Mouse (Mus musculus) hindbrain, embryonic 15.5 days (tissue): ENCODE measurements at regions not wholly inside any gene's neighbourhood (a gene's known extent, or its start where the extent isn't known, plus 50 kb on each side); places are given as distances from the start of the nearest gene placed in this dataset.

ENCODE experiments used
- ATAC-seq: fragments of 200-750 bp; cut with Nextera tagmentation; 2 replicates; pipeline ENCODE4 v1.8.0; 2017; ENCODE audit warnings: low read depth, moderate number of reproducible peaks, moderate TSS enrichment; ENCODE audit not compliant: low FRiP score
- H3K27ac ChIP-seq: fragments of 300-500 bp; sonication (generic); replicated peaks from 2 replicates; pipeline ENCODE4 v1.5.1; 2015; ENCODE audit warnings: mild to moderate bottlenecking, inconsistent platforms
- H3K27me3 ChIP-seq: fragments of 300-500 bp; sonication (generic); 2 replicates; pipeline ENCODE4 v1.6.1; 2015; ENCODE audit warnings: control low read depth, inconsistent platforms
- H3K36me3 ChIP-seq: fragments of 300-500 bp; sonication (generic); 2 replicates; pipeline ENCODE4 v1.6.1; 2015; ENCODE audit warnings: control low read depth, inconsistent platforms
- H3K4me1 ChIP-seq: fragments of 300-500 bp; sonication (generic); replicated peaks from 2 replicates; pipeline ENCODE4 v1.6.1; 2015; ENCODE audit warnings: control low read depth, inconsistent platforms
- H3K4me2 ChIP-seq: fragments of 300-500 bp; sonication (generic); 2 replicates; pipeline ENCODE4 v1.6.1; 2015; ENCODE audit warnings: moderate library complexity, mild to moderate bottlenecking, inconsistent platforms
- H3K4me3 ChIP-seq: fragments of 300-500 bp; sonication (generic); 2 replicates; pipeline ENCODE4 v1.5.1; 2015; ENCODE audit warnings: mild to moderate bottlenecking, inconsistent platforms
- H3K9ac ChIP-seq: fragments of 300-500 bp; sonication (generic); 2 replicates; pipeline ENCODE4 v1.6.1; 2015; ENCODE audit warnings: inconsistent platforms
- H3K9me3 ChIP-seq: fragments of 300-500 bp; sonication (generic); 2 replicates; pipeline ENCODE4 v1.6.1; 2016; ENCODE audit warnings: control low read depth, inconsistent platforms
- WGBS: fragments of 180-500 bp; shearing (Covaris S2); methylation state at CpG from one replicate; pipeline ENCODE4 v1.1.7; 2015; 5-methylcytosine and 5-hydroxymethylcytosine counted together

- Histone ChIP-seq H3K9me3 (no peaks in the 10 kb centered on the region), H3K4me2 (no peak overlapping the region), H3K9ac (no peak overlapping the region), H3K4me3 (no peak overlapping the region), H3K27ac (no peak overlapping the region), H3K36me3 (no peaks in the 10 kb centered on the region), H3K27me3 (no peaks in the 10 kb centered on the region), H3K4me1 (no peaks in the 10 kb centered on the region)
- WGBS, result 69% methylated on average over 2 of the region's 2 CpGs
- no peak for ATAC-seq
Observed at GRCm38 (mm10) chr14:81037635-81038034, 1053.8 kb downstream of the Olfm4 start.

DNA sequence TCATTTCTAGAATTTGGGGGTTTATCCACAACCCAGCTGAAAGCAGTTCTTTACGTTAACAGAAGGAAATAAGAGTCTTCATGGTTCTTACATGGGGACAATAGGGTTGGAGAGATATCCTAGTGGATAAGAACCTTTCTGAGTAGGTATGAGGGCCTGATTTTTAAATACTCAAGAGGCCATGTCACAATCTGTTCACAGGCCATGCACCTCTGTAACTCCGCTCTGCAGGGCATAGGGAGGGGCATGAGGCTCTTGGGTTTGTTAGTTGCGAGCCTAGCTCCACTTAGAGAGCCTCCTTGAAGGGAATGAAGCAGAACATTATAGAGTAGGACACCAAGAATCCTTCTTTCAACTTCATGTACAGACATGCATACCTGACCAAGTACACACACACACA lies 1054.2 kb downstream of the Olfm4 start:
- H3K9me3 ChIP-seq, result no peaks in the 10 kb centered on the region
- H3K4me2 ChIP-seq, result no peak overlapping the region
- H3K27ac ChIP-seq, result no peak overlapping the region
- no peaks in the 10 kb centered on the region for H3K36me3 ChIP-seq
- no peaks in the 10 kb centered on the region for H3K4me1 ChIP-seq
- no peak overlapping the region for H3K9ac ChIP-seq
- no peak for ATAC-seq
- no peak overlapping the region for H3K4me3 ChIP-seq
- H3K27me3 ChIP-seq, result no peaks in the 10 kb centered on the region
- 88% methylated on average over 3 of the region's 3 CpGs for WGBS
